Mouse (Mus musculus) neural tube, embryonic 13.5 days (tissue): ENCODE data around the gene Stradb. TPM values are rescaled to one million over a fixed set of nuclear protein-coding genes. Genes with fewer than 3 reads are reported as not detected.

ENCODE experiments used
- ATAC-seq: fragments of 200-750 bp; cut with Nextera tagmentation; 2 replicates; pipeline ENCODE4 v1.8.0; 2017; ENCODE audit warnings: low read depth, mild to moderate bottlenecking, moderate TSS enrichment, moderate library complexity
- H3K27ac ChIP-seq: fragments of 300-500 bp; sonication (generic); replicated peaks from 2 replicates; pipeline ENCODE4 v1.5.1; 2015; ENCODE audit warnings: moderate library complexity, mild to moderate bottlenecking, inconsistent platforms
- H3K27me3 ChIP-seq: fragments of 300-500 bp; sonication (generic); 2 replicates; pipeline ENCODE4 v1.6.1; 2015; ENCODE audit warnings: mild to moderate bottlenecking, inconsistent platforms
- H3K36me3 ChIP-seq: fragments of 300-500 bp; sonication (generic); 2 replicates; pipeline ENCODE4 v1.6.1; 2015; ENCODE audit warnings: mild to moderate bottlenecking, inconsistent platforms
- H3K4me1 ChIP-seq: fragments of 300-500 bp; sonication (generic); replicated peaks from 2 replicates; pipeline ENCODE4 v1.6.1; 2015; ENCODE audit warnings: inconsistent platforms
- H3K4me2 ChIP-seq: fragments of 300-500 bp; sonication (generic); 2 replicates; pipeline ENCODE4 v1.6.1; 2015; ENCODE audit warnings: inconsistent platforms, mild to moderate bottlenecking, moderate library complexity
- H3K4me3 ChIP-seq: fragments of 300-500 bp; sonication (generic); 2 replicates; pipeline ENCODE4 v1.5.1; 2015; ENCODE audit warnings: mild to moderate bottlenecking, inconsistent platforms
- H3K9ac ChIP-seq: fragments of 300-500 bp; sonication (generic); 2 replicates; pipeline ENCODE4 v1.6.1; 2015; ENCODE audit warnings: moderate library complexity, mild to moderate bottlenecking, inconsistent platforms
- H3K9me3 ChIP-seq: fragments of 300-500 bp; sonication (generic); 2 replicates; pipeline ENCODE4 v1.6.1; 2016; ENCODE audit warnings: inconsistent platforms
- whole genome bisulfite sequencing: fragments of 180-500 bp; shearing (Covaris S2); methylation state at CpG from one replicate; pipeline ENCODE4 v1.1.7; 2015; 5-methylcytosine and 5-hydroxymethylcytosine counted together
- polyA plus RNA-seq: library from polyadenylated mRNA; unstranded; fragments of >200 nt; fragmentation: Nextera tagmentation; extraction: Ambion mirVana; gene quantifications from 2 replicates; pipeline ENCODE4 v1.2.1, GENCODE M21; 2015

Gene Stradb
- polyA plus RNA-seq, 1 experiment from 2014 or later = 72.9 TPM

GRCm38 (mm10) chr1:58967534-58967933 lies 5.8 kb upstream of the Stradb start:
- Histone ChIP-seq H3K27me3 (no peaks in the 10 kb centered on the region), H3K4me1 (peaks cover 40% of the 10 kb centered on the region), H3K4me2 (no peak overlapping the region), H3K27ac (no peak overlapping the region), H3K9ac (no peak overlapping the region), H3K4me3 (no peak overlapping the region), H3K36me3 (no peaks in the 10 kb centered on the region), H3K9me3 (no peaks in the 10 kb centered on the region)
- 66% methylated on average over 4 of the region's 4 CpGs for WGBS
- ATAC-seq = no peak

DNA sequence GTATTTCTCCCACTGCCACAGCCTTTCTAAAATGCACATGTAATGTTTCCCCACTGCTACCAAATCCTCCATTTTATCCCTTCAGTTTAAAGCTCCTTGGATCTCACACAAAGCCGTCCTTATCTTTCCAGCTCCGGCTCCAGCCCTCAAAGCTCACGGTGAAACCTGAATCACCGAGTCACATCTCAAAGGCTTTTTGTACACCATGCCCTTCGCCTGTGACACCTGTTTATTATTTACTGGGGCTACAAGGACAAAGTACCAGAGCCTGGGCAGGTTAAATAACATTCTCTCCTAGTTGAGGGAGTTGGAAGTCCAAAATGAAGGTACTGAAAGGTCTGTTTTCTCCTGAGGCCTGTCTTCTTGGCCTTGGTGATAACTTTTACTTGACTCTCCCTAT lies 3.3 kb upstream of the Stradb start:
- WGBS = 84% methylated on average over 5 of the region's 5 CpGs

DNA sequence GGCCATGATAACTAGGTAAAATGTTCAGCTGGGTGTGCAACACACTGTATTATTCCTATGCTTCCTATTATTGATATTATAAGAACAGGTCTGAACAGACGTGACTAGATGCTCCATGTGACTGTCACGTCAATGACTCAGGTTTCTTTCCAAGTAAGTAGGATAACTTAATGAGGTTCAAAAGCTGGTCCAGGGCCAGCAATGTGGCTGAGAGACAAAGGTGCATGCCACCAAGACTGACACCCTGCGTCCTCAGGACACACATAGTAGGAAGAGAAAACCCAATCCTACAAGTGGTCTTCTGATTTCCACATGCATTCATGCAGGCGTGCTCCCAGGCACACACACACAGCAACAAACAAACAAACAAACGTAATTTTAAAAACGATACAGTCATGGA lies 2.2 kb upstream of the Stradb start:
- WGBS = 91% methylated on average over 6 of the region's 6 CpGs
- no peaks in the 10 kb centered on the region for H3K9me3 ChIP-seq
- H3K4me3 ChIP-seq = no peak overlapping the region
- H3K4me2 ChIP-seq = peak overlapping the region; percentile 72
- peaks cover 58% of the 10 kb centered on the region for H3K4me1 ChIP-seq
- no peak overlapping the region for H3K9ac ChIP-seq
- H3K27me3 ChIP-seq = no peaks in the 10 kb centered on the region
- H3K27ac ChIP-seq = no peak overlapping the region
- no peak for ATAC-seq
- H3K36me3 ChIP-seq = no peaks in the 10 kb centered on the region

More for the DNA sequence above, 3.3 kb upstream of the Stradb start:
- Histone ChIP-seq H3K4me1 (peaks cover 51% of the 10 kb centered on the region), H3K9ac (no peak overlapping the region), H3K4me3 (no peak overlapping the region), H3K36me3 (no peaks in the 10 kb centered on the region), H3K27me3 (no peaks in the 10 kb centered on the region), H3K9me3 (no peaks in the 10 kb centered on the region), H3K4me2 (no peak overlapping the region), H3K27ac (no peak overlapping the region)
- no peak for ATAC-seq

- H3K9me3 ChIP-seq = no peaks in the 10 kb centered on the region
- peak overlapping the region; percentile 93 for H3K4me3 ChIP-seq
- peak overlapping the region; percentile 93 for H3K9ac ChIP-seq
- peak overlapping the region; percentile 72 for H3K4me2 ChIP-seq
- peak; percentile 48 for ATAC-seq
- H3K4me1 ChIP-seq = peaks cover 58% of the 10 kb centered on the region
- no peaks in the 10 kb centered on the region for H3K27me3 ChIP-seq
- 2% methylated on average over 28 of the region's 28 CpGs for WGBS
- H3K27ac ChIP-seq = peak overlapping the region; percentile 89
- 0 out of 2 replicates have a peak, but pooled peaks cover 6% of the 10 kb centered on the region for H3K36me3 ChIP-seq
Measured at GRCm38 (mm10) chr1:58972851-58973365, 414 bp upstream of the Stradb start.

- Histone ChIP-seq H3K27ac (no peak overlapping the region), H3K27me3 (no peaks in the 10 kb centered on the region), H3K4me3 (no peak overlapping the region), H3K9me3 (no peaks in the 10 kb centered on the region), H3K36me3 (peaks cover 73% of the 10 kb centered on the region), H3K4me2 (no peak overlapping the region), H3K9ac (no peak overlapping the region), H3K4me1 (no peaks in the 10 kb centered on the region)
- no peak for ATAC-seq
- 81% methylated on average over 3 of the region's 3 CpGs for WGBS
Measured at GRCm38 (mm10) chr1:58982276-58982675, 9.0 kb downstream of the Stradb start.

DNA sequence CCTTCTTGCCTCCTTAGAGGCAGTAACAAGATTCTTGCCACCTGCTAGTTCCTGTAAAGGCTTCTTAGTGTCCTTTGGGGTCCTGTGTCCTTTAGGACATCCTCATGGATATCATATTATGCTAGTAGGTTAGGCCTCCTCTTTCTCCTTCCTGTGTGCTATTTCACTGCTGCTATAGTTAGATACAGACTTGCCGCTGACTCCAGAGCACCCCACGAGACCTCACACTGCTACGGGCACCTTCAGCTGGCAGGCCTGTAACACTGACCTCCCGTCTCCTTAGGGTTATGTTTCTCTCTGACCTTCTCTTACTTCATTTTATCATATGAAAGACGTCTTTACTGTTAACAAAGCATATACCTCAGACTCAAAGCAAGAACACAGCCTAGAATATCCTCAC lies 11.3 kb downstream of the Stradb start:
- Histone ChIP-seq H3K9me3 (no peaks in the 10 kb centered on the region), H3K9ac (no peak overlapping the region), H3K27ac (no peak overlapping the region), H3K4me1 (no peaks in the 10 kb centered on the region), H3K27me3 (no peaks in the 10 kb centered on the region), H3K4me3 (no peak overlapping the region), H3K36me3 (peaks cover 82% of the 10 kb centered on the region), H3K4me2 (no peak overlapping the region)
- 85% methylated on average over 5 of the region's 5 CpGs for WGBS
- ATAC-seq = no peak

DNA sequence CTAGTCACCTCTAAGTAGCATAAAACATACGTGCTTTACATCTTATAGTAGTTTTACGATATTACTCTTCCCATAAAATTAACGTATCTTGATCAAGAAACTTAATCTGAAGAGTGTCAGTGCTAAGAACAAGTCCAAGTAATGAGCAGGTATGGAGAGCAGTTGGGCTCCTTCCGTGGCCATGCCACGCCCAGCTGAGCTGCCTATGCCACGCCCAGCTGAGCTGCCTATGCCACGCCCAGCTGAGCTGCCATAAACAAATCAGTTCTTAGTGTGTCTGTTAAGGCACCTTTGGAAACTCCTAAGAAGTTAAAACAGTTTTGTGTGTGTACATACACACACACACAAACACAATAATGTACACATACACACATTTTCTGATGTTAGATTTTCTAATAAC lies 19.8 kb downstream of the Stradb start:
- H3K27ac ChIP-seq = no peak overlapping the region
- no peaks in the 10 kb centered on the region for H3K27me3 ChIP-seq
- ATAC-seq = no peak
- WGBS = 88% methylated on average over 7 of the region's 7 CpGs
- no peaks in the 10 kb centered on the region for H3K9me3 ChIP-seq
- H3K4me1 ChIP-seq = no peaks in the 10 kb centered on the region
- no peak overlapping the region for H3K4me3 ChIP-seq
- H3K4me2 ChIP-seq = no peak overlapping the region
- no peak overlapping the region for H3K9ac ChIP-seq
- peaks cover 56% of the 10 kb centered on the region for H3K36me3 ChIP-seq

DNA sequence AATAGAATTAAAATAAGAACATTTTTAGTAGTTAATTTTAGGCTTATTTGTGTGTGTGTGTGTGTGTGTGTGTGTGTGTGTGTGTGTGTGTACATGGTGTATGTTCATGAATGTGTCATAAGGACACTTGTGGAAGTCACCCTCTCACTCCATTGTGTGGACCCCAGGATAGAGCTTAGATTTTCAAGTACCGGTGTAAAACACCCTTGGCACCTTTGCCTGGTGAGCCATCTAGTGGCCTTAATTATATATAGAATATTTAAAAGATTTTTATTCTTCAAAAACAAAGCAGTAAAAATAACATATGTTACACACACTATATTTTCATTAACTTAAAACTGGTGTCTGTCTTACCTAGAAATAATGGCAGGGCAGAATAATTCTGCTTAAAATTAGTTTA lies 20.4 kb downstream of the Stradb start:
- Histone ChIP-seq H3K4me1 (no peaks in the 10 kb centered on the region), H3K36me3 (peaks cover 51% of the 10 kb centered on the region), H3K27ac (no peak overlapping the region), H3K4me3 (no peak overlapping the region), H3K4me2 (no peak overlapping the region), H3K27me3 (no peaks in the 10 kb centered on the region), H3K9ac (no peak overlapping the region), H3K9me3 (no peaks in the 10 kb centered on the region)
- no peak for ATAC-seq
- 33% methylated on average over 1 of the region's 1 CpGs for WGBS

DNA sequence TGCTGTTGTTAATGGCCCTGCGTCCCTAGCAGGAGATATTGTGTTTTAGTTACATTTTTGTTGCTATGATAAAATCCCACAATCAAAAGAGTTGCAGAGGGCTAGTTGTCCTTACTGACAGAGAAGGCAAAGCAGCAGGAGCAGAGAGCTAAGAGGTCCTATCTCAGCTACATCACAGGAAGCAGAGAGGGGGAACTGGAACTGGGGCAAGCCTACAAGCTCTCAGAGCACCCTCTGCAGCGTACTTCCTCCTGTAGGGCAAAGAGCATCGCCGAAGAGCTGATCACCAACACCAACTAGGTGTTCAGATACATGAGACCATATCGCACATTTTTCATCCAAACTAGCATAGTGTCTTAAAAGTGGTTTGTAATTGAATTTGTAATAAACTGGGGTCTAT lies 22.0 kb downstream of the Stradb start:
- Histone ChIP-seq H3K27ac (no peak overlapping the region), H3K36me3 (peaks cover 38% of the 10 kb centered on the region), H3K9ac (no peak overlapping the region), H3K9me3 (no peaks in the 10 kb centered on the region), H3K4me3 (no peak overlapping the region), H3K27me3 (no peaks in the 10 kb centered on the region), H3K4me2 (no peak overlapping the region), H3K4me1 (no peaks in the 10 kb centered on the region)
- 93% methylated on average over 5 of the region's 5 CpGs for WGBS
- no peak for ATAC-seq

- ATAC-seq = no peak
- Histone ChIP-seq H3K4me1 (no peaks in the 10 kb centered on the region), H3K9me3 (no peaks in the 10 kb centered on the region), H3K9ac (no peak overlapping the region), H3K36me3 (no peaks in the 10 kb centered on the region), H3K4me3 (no peak overlapping the region), H3K4me2 (no peak overlapping the region), H3K27ac (no peak overlapping the region), H3K27me3 (no peaks in the 10 kb centered on the region)
- 49% methylated on average over 4 of the region's 4 CpGs for WGBS
Measured at GRCm38 (mm10) chr1:59009250-59009649, 35.9 kb downstream of the Stradb start.

DNA sequence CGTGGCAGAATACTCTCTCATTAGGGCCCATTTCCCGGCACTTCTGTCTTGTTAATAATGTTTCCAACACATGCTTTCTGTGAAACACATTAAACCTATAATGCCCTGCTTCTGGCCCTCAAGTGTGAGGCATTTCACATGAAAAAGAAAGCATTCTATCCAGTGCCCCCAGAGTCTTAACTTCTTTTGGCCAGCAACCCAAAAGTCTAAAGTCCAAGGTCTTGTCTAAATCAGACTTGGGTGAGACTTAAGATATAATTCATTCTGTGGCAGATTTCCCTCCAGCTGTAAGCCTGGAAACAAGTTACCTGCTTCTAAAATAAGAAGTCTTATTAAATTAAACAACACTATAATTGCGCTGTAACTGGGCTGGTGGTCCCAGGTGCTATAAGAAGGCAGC lies 48.2 kb downstream of the Stradb start:
- 76% methylated on average over 3 of the region's 3 CpGs for WGBS
- Histone ChIP-seq H3K9ac (no peak overlapping the region), H3K27me3 (no peaks in the 10 kb centered on the region), H3K27ac (no peak overlapping the region), H3K4me3 (no peak overlapping the region), H3K9me3 (no peaks in the 10 kb centered on the region), H3K4me1 (no peaks in the 10 kb centered on the region), H3K4me2 (no peak overlapping the region), H3K36me3 (no peaks in the 10 kb centered on the region)
- ATAC-seq = no peak

GRCm38 (mm10) chr1:59037723-59038122 lies 64.4 kb downstream of the Stradb start:
- Histone ChIP-seq H3K27me3 (no peaks in the 10 kb centered on the region), H3K36me3 (no peaks in the 10 kb centered on the region), H3K27ac (no peak overlapping the region), H3K4me1 (no peaks in the 10 kb centered on the region), H3K9ac (no peak overlapping the region), H3K4me3 (no peak overlapping the region), H3K4me2 (no peak overlapping the region), H3K9me3 (no peaks in the 10 kb centered on the region)
- peak; percentile 59; the same call in 1 of the 2 replicates for ATAC-seq
- WGBS = 44% methylated on average over 5 of the region's 5 CpGs
